Mouse (Mus musculus) gastrocnemius, postnatal 10 days (tissue): ENCODE measurements around the gene Vwf. TPM values are rescaled to one million over a fixed set of nuclear protein-coding genes. Genes with fewer than 3 reads are reported as not detected.

ENCODE experiments used
- DNase-seq: peaks from one replicate; pipeline ENCODE4 v3.0.0; 2021; ENCODE audit warnings: mixed read lengths
- total RNA-seq, 2 experiments: library from RNA; stranded (reverse); gene quantifications; 2 replicates each; pipeline ENCODE4 v1.2.3; 2021

The Vwf gene
- total RNA-seq, 2 experiments from 2014 or later: 26.5 to 27.6 TPM

- DNase-seq: no peak
These were observed 41.7 kb downstream of the Vwf start for GRCm38 (mm10) chr6:125588241-125588640.

DNA sequence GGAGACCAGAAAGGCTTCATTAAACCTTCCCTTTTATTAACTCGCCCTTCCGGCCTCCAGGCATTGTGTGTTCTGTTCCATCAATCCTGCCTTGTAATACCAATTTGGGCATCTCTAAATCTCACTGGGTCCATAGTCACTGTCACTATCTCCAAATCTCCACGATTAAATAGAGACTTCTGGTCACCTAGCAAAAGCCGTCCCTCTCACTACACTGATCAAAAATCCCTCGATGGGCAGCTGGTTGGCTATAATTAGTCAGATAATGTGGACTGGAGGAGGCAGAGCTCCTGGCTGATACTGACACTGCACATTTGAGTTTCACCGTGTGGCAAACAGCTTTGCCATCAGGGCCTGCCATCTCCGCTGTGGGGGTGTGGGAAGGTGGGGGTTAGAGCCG lies 42.5 kb downstream of the Vwf start:
- DNase-seq: no peak

GRCm38 (mm10) chr6:125590056-125590455 lies 43.5 kb downstream of the Vwf start:
- no peak for DNase-seq

DNA sequence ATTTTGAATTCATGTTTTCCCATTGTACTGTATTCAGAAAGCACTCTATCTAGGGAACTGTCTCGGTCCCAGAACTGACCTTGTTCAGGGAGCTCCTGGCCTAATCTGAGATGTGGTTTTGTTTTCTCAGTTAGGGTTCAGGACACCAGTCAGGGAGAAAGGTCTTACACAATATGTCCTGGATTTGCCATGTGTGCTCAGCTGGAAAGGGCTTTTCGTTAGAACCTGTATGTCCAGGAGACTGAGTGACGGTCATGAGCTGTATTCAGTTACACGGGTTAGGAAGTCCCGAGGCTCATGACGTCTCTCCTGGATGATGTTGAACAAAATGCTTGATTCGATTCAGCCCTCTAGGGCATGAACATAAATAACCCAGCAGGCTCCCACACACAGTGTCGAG lies 43.9 kb downstream of the Vwf start:
- no peak for DNase-seq

- peak; percentile 18 for DNase-seq
These were observed 45.2 kb downstream of the Vwf start for GRCm38 (mm10) chr6:125591652-125592385.

GRCm38 (mm10) chr6:125592536-125592935 lies 46.0 kb downstream of the Vwf start:
- no peak for DNase-seq

GRCm38 (mm10) chr6:125594311-125594710 lies 47.7 kb downstream of the Vwf start:
- DNase-seq: no peak

DNA sequence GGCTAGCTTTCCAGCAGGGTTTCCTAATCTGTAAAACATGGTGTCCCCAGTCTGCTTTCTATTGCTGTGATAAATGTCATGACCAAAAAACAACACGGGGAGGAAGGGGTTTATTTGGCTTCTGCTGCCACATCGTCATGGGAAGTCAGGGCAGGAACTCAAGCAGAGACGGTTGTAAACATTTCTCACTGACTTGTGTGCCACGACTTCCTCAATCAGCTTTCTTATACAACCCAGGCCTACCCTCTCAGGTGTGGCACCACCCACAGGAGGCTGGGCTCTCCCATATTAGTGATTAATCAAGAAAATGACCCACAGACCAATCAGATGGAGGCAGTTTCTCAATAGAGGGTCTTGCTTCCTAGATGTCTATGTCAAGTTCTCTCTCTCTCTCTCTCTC lies 48.3 kb downstream of the Vwf start:
- DNase-seq: no peak

- DNase-seq: no peak
These were observed 50.2 kb downstream of the Vwf start for GRCm38 (mm10) chr6:125596701-125597318.

GRCm38 (mm10) chr6:125597716-125598115 lies 51.1 kb downstream of the Vwf start:
- no peak for DNase-seq

DNA sequence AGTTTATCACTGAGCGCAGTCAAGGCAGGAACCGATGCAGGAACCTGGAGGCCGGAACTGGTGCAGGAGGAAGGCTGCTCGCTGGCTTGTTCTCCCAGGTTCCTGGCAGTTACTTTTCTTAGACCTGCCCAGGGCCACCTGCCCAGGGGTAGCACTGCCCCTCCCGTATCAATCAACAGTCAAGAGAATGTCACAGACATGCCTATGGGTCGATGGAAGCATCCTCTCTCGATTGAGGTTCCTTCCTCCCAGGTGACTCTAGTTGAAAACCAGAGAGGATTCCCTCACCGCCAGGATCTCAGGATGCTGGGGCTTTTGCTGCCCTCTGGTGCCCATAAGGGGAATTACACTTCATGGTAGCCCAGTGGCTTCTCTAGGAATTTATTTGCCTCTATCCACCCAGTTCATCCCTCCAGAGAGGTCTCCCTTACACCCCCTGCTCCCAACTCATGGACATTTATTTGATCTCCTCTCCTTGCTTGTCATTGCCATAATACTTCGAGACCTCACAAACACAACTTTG lies 53.5 kb downstream of the Vwf start:
- peak; percentile 71 for DNase-seq

DNA sequence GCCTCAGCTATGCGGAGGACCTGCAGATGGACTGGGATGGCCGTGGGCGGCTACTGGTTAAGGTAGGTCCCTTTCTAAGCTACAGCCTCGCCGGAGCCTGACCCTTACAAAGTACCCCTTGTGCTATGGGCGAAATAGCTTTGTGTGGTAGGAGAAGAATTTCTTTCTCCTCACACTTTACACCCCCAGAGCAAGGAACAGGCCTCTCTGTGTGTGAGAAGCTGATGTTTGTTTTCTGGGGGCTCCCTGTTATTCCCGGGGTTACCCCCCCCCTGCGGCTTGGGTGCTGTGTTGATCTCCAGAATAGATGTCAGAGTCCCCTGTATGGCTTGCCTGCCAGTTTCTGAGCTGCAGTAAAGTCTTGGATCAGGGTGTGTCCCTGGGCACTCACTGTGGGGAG lies 54.1 kb downstream of the Vwf start:
- DNase-seq: no peak

- no peak for DNase-seq
These were observed 54.6 kb downstream of the Vwf start for GRCm38 (mm10) chr6:125601190-125601589.

GRCm38 (mm10) chr6:125601748-125602147 lies 55.2 kb downstream of the Vwf start:
- no peak for DNase-seq

DNA sequence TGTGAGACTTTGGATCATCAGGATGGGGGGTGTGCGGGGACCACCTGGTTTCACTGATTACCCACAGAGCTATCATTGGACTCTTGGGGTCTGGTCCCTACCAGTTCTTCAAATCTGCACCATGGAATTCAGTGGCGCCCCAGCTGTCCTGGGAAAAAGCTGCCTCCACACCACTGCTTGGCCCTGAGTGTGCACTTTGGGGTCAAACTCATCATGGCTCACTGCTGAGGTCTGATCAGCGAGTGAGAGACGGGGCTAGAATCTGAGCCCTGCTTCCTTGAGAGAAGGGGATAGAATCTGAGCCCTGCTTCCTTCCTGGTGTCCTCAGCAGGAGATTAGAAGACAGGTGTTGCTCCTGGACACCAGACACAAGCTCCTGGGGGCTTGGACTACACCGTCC lies 55.8 kb downstream of the Vwf start:
- DNase-seq: no peak

GRCm38 (mm10) chr6:125603234-125603633 lies 56.7 kb downstream of the Vwf start:
- peak; percentile 91 for DNase-seq

- peak; percentile 15 for DNase-seq
These were observed 57.3 kb downstream of the Vwf start for GRCm38 (mm10) chr6:125603678-125604462.

- peak; percentile 61 for DNase-seq
These were observed 58.1 kb downstream of the Vwf start for GRCm38 (mm10) chr6:125604463-125605191.

GRCm38 (mm10) chr6:125609025-125609424 lies 62.5 kb downstream of the Vwf start:
- DNase-seq: no peak

GRCm38 (mm10) chr6:125617855-125618254 lies 71.3 kb downstream of the Vwf start:
- DNase-seq: no peak

GRCm38 (mm10) chr6:125620764-125621163 lies 74.2 kb downstream of the Vwf start:
- no peak for DNase-seq

- no peak for DNase-seq
These were observed 75.9 kb downstream of the Vwf start for GRCm38 (mm10) chr6:125622434-125622833.
